Mouse (Mus musculus) CH12.LX (cell line): ENCODE results near the gene Cgrrf1. TPM values are rescaled to one million over a fixed set of nuclear protein-coding genes. Genes with fewer than 3 reads are reported as not detected.

ENCODE experiments used
- DNase-seq: peaks from one replicate; pipeline ENCODE4 v3.0.0-alpha.2; 2013; ENCODE audit errors: extremely low read depth
- H3K27ac ChIP-seq: 2 replicates; pipeline ENCODE4 v1.5.1; 2012; ENCODE audit warnings: low read depth, mild to moderate bottlenecking, control low read depth, moderate library complexity; ENCODE audit not compliant: insufficient read depth
- H3K27me3 ChIP-seq: replicated peaks from 2 replicates; pipeline ENCODE3; 2012; ENCODE audit warnings: inconsistent platforms
- H3K36me3 ChIP-seq, 2 experiments: replicated peaks in 1 of 2; 2 replicates each; pipeline versions ENCODE3 to v1.6.1; 2012; ENCODE audit warnings: inconsistent platforms in 1 of 2, low read length in 1 of 2, mild to moderate bottlenecking in 1 of 2, mixed read lengths in 1 of 2, moderate library complexity in 1 of 2; ENCODE audit not compliant: control insufficient read depth in 1 of 2, insufficient read depth in 1 of 2
- H3K4me1 ChIP-seq, 2 experiments: 2 replicates each; pipeline ENCODE4 v1.6.1; 2012; ENCODE audit warnings: inconsistent platforms in 1 of 2, moderate library complexity in 1 of 2; ENCODE audit not compliant: insufficient read depth in 2 of 2, control insufficient read depth in 1 of 2
- H3K4me2 ChIP-seq: 2 replicates; pipeline ENCODE4 v1.6.1; 2012; ENCODE audit warnings: low read depth, mild to moderate bottlenecking, control low read depth; ENCODE audit not compliant: poor library complexity, insufficient read depth, severe bottlenecking
- H3K4me3 ChIP-seq, 3 experiments: fragments of 150-350 bp in 1 of 3; sonication (generic) in 1 of 3; replicated peaks in 1 of 3; 2 replicates each; pipeline versions ENCODE3 to v1.5.1; 2011 to 2012; ENCODE audit warnings: low read depth in 2 of 3, low read length in 2 of 3, mild to moderate bottlenecking in 2 of 3, moderate library complexity in 2 of 3, control low read depth in 1 of 3, improper control_type of control experiment in 1 of 3, inconsistent platforms in 1 of 3, mixed read lengths in 1 of 3; ENCODE audit not compliant: poor library complexity in 1 of 3
- H3K79me2 ChIP-seq: replicated peaks from 2 replicates; pipeline ENCODE4 v1.6.1; 2012; ENCODE audit warnings: mild to moderate bottlenecking, moderate library complexity; ENCODE audit not compliant: control insufficient read depth, poor library complexity, insufficient read depth, severe bottlenecking; ENCODE audit errors: extremely low read depth
- H3K9ac ChIP-seq: 2 replicates; pipeline ENCODE4 v1.6.1; 2012; ENCODE audit warnings: low read depth, mild to moderate bottlenecking, control low read depth, moderate library complexity; ENCODE audit not compliant: insufficient read depth
- H3K9me3 ChIP-seq: replicated peaks from 2 replicates; pipeline ENCODE3; 2012; ENCODE audit warnings: low read length, inconsistent platforms, mixed read lengths
- CTCF ChIP-seq, 2 experiments: IDR thresholded peaks in 1 of 2; conservative IDR thresholded peaks in 1 of 2; 2 replicates each; pipeline ENCODE4 v1.5.1; 2011 to 2012; ENCODE audit warnings: low read depth in 2 of 2, low read length in 2 of 2, improper control_type of control experiment in 1 of 2, inconsistent platforms in 1 of 2, mild to moderate bottlenecking in 1 of 2, moderate library complexity in 1 of 2
- HCFC1 ChIP-seq: IDR thresholded peaks from 2 replicates; pipeline ENCODE4 v1.6.1; 2012; ENCODE audit warnings: low read depth, mild to moderate bottlenecking, inconsistent platforms, low read length, improper control_type of control experiment
- IRF4 ChIP-seq: IDR thresholded peaks from 2 replicates; pipeline ENCODE4 v1.6.1; 2014; ENCODE audit warnings: low read depth, mild to moderate bottlenecking, inconsistent platforms, low read length, improper control_type of control experiment
- JUN ChIP-seq: IDR thresholded peaks from 2 replicates; pipeline ENCODE4 v1.6.1; 2011; ENCODE audit warnings: low read depth, mild to moderate bottlenecking, low read length, improper control_type of control experiment, moderate library complexity; ENCODE audit not compliant: insufficient read depth
- JUND ChIP-seq: conservative IDR thresholded peaks from 2 replicates; pipeline ENCODE4 v1.6.1; 2011; ENCODE audit warnings: low read depth, low read length, improper control_type of control experiment
- MAX ChIP-seq: IDR thresholded peaks from 2 replicates; pipeline ENCODE4 v1.6.1; 2011; ENCODE audit warnings: low read length, improper control_type of control experiment
- MEF2A ChIP-seq: IDR thresholded peaks from 2 replicates; pipeline ENCODE4 v1.6.1; 2014; ENCODE audit warnings: low read depth, mild to moderate bottlenecking, inconsistent platforms, low read length, improper control_type of control experiment, borderline replicate concordance
- RAD21 ChIP-seq: IDR thresholded peaks from 2 replicates; pipeline ENCODE4 v1.6.1; 2011; ENCODE audit warnings: low read depth, mild to moderate bottlenecking, low read length, improper control_type of control experiment, moderate library complexity
- SIN3A ChIP-seq: IDR thresholded peaks from 2 replicates; pipeline ENCODE4 v1.6.1; 2012; ENCODE audit warnings: low read length, improper control_type of control experiment, inconsistent platforms
- SMC3 ChIP-seq: IDR thresholded peaks from 2 replicates; pipeline ENCODE4 v1.6.1; 2011; ENCODE audit warnings: low read depth, low read length, improper control_type of control experiment
- TCF12 ChIP-seq: IDR thresholded peaks from 2 replicates; pipeline ENCODE4 v1.6.1; 2014; ENCODE audit warnings: low read depth, mild to moderate bottlenecking, inconsistent platforms, low read length, improper control_type of control experiment
- USF2 ChIP-seq: conservative IDR thresholded peaks from 2 replicates; pipeline ENCODE4 v1.6.1; 2011; ENCODE audit warnings: low read depth, low read length, improper control_type of control experiment
- ZC3H11A ChIP-seq: IDR thresholded peaks from 2 replicates; pipeline ENCODE4 v1.6.1; 2012; ENCODE audit warnings: low read depth, mild to moderate bottlenecking, inconsistent platforms, low read length, improper control_type of control experiment
- ZKSCAN1 ChIP-seq: IDR thresholded peaks from 2 replicates; pipeline ENCODE4 v1.6.1; 2012; ENCODE audit warnings: low read depth, inconsistent platforms, low read length, improper control_type of control experiment, borderline replicate concordance
- dilution Hi-C: fragments of 300-500 bp; cut with MboI; formaldehyde crosslinking; loops from 2 replicates; pipeline ENCODE4 v1.14.3; 2020; ENCODE audit warnings: low sequenced_read_pairs; ENCODE audit not compliant: extremely low pct_unique_long_range_greater_than_20kb, extremely low pct_ligation_motif_present
- in situ Hi-C: fragments of 300-500 bp; cut with MboI; formaldehyde crosslinking; loops from 3 replicates; pipeline ENCODE4 v1.14.3; 2019; ENCODE audit warnings: low sequenced_read_pairs, low pct_ligation_motif_present, low pct_unique_long_range_greater_than_20kb, mixed read lengths
- polyA plus RNA-seq: library from polyadenylated mRNA; unstranded; fragments of >175 nt; gene quantifications from 2 replicates; pipeline ENCODE4 v1.2.1, GENCODE M21; 2012; ENCODE audit warnings: low read depth; ENCODE audit not compliant: insufficient read length
- total RNA-seq, 2 experiments: library from RNA; depleted of rRNA; stranded (reverse); fragments of 300-350 nt in 1 of 2; fragments of >200 nt in 1 of 2; gene quantifications; 2 replicates each; pipeline ENCODE4 v1.2.3; 2012 to 2014

The Cgrrf1 gene
- total and polyA plus RNA-seq, 3 experiments, result 9.6 to 17.1 (median 13.1) TPM

- in situ Hi-C loops (loop anchor here (5.0 to 25.0 kb wide), 3 partner anchors 106 to 356 kb away; no protein-coding TSS in a partner anchor), dilution Hi-C loops (no loop called here)
- Histone ChIP-seq H3K4me1 (peaks cover 3 to 18% of the 10 kb centered on the region in 2 experiments), H3K27ac (no peak overlapping the region), H3K36me3 (no peaks in the 10 kb centered on the region), H3K4me3 (no peak overlapping the region), H3K79me2 (no peaks in the 10 kb centered on the region), H3K27me3 (peaks cover 13% of the 10 kb centered on the region), H3K9ac (no peak overlapping the region), H3K4me2 (no peak overlapping the region), H3K9me3 (no peaks in the 10 kb centered on the region)
- TF ChIP-seq MEF2A, result no peak
- TF ChIP-seq HCFC1, result no peak
- TF ChIP-seq JUND, result no peak
- peak; percentile 25; the same call in 1 of the 2 replicates for TF ChIP-seq MAX
- TF ChIP-seq RAD21, result peak; percentile 92
- TF ChIP-seq CTCF (conservative IDR thresholded peaks at IDR 0.05 in 1 of 2, IDR thresholded peaks at IDR 0.05 in 1 of 2; ENCODE audit: low read depth in 2 of 2, low read length in 2 of 2), result peak; percentile 75 to 91; a peak in 3 of 4 replicates
- no peak for TF ChIP-seq TCF12
- TF ChIP-seq ZKSCAN1, result no peak
- TF ChIP-seq ZC3H11A, result peak; percentile 17; the same call in 1 of the 2 replicates
- no peak for TF ChIP-seq JUN
- TF ChIP-seq IRF4, result peak; percentile 27; the same call in 1 of the 2 replicates
- TF ChIP-seq SMC3, result peak; percentile 80
- peak; percentile 74 for DNase-seq
These were observed 49.0 kb downstream of the Cgrrf1 start for GRCm38 (mm10) chr14:46880935-46881334.

GRCm38 (mm10) chr14:46881581-46882430, 49.9 kb downstream of the Cgrrf1 start:
- Histone ChIP-seq H3K9me3 (no peaks in the 10 kb centered on the region), H3K79me2 (no peaks in the 10 kb centered on the region), H3K9ac (no peak overlapping the region)
- TF ChIP-seq SIN3A (no peak), USF2 (no peak)
- TF ChIP-seq, all 38 proteins: peak for 0
- H3K4me1 ChIP-seq, result peaks cover 3 to 22% of the 10 kb centered on the region in 2 experiments
- H3K4me3 ChIP-seq, result no peak overlapping the region
- no peak overlapping the region for H3K27ac ChIP-seq
- H3K36me3 ChIP-seq, result no peaks in the 10 kb centered on the region
- H3K4me2 ChIP-seq, result no peak overlapping the region
- dilution Hi-C loops, result no loop called here
- in situ Hi-C loops, result loop anchor here (5.0 to 25.0 kb wide), 3 partner anchors 105 to 355 kb away; no protein-coding TSS in a partner anchor
- H3K27me3 ChIP-seq, result peaks cover 13% of the 10 kb centered on the region
- DNase-seq, result no peak
